ENCODE assay signal across 17 mouse cellular contexts in the genomic region with DNA sequence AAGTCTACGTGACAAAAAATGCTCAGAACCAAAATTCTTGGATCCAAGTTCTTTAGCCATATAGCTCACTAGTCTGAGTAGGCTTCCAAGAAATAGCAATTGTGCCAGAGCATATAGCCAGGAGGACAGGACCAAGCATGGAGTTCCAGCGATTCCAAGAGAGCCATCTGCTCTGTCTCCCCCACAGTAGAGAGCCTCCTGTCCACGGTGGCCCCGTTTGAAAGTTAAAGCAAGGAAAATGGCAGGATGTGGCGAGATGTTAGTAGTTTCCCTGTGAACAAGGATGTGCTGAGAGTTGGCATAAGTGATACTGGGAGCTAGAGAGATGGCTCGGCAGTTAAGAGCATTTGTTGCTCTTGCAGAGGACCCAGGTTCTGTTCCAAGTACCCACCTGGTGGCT. TPM values are rescaled to one million over a fixed set of nuclear protein-coding genes. Genes with fewer than 3 reads are reported as not detected.
"Had no signal": no experiment of that assay in that cellular context is flagged by ENCODE, and none has a peak within 500 bp of the region (broad histone marks: within the 10 kb centered on the region; RNA-seq: fewer than 3 reads in every experiment).

No protein-coding gene starts in this region.

- H3K27me3 ChIP-seq: limb, embryonic 15.5 days; neural tube, embryonic 15.5 days had no signal

- H3K4me2 ChIP-seq: limb, embryonic 15.5 days; lung, embryonic 14.5 days; neural tube, embryonic 15.5 days had no signal

- H3K9ac ChIP-seq: limb, embryonic 15.5 days; lung, embryonic 14.5 days; neural tube, embryonic 15.5 days had no signal

- DNase-seq: kidney, adult 9 months; kidney, postnatal 36 days; layer of hippocampus, adult 9-11 months; layer of hippocampus, postnatal 36 days; lung, embryonic 14.5 days; lung, postnatal 10 days; lung, postnatal 4 days; midbrain, embryonic 14.5 days; thymus, postnatal 4 days had no signal

- H3K27ac ChIP-seq: kidney, postnatal 0 days; limb, embryonic 15.5 days; midbrain, embryonic 10.5 days; neural tube, embryonic 15.5 days had no signal

- H3K9me3 ChIP-seq: limb, embryonic 15.5 days; midbrain, embryonic 10.5 days; neural tube, embryonic 15.5 days had no signal

- H3K4me3 ChIP-seq: limb, embryonic 15.5 days; midbrain, embryonic 10.5 days; myocyte; neural tube, embryonic 15.5 days had no signal

- H3K36me3 ChIP-seq: limb, embryonic 15.5 days; midbrain, embryonic 10.5 days; neural tube, embryonic 15.5 days had no signal

RNA-seq across cellular contexts. Expression of gene Asb17, which starts 42.5 kb away (rescaled TPM):
- total RNA-seq: layer of hippocampus, adult 18-20 months; layer of hippocampus, postnatal 36 days; left cerebral cortex, adult 8-10 months; left cerebral cortex, postnatal 25 days had no signal
- polyA plus RNA-seq: kidney, postnatal 0 days; midbrain, embryonic 14.5 days; myocyte; neural tube, embryonic 15.5 days had no signal
